Mouse (Mus musculus) MEL (cell line): ENCODE results near the gene Tmem150c. TPM values are rescaled to one million over a fixed set of nuclear protein-coding genes. Genes with fewer than 3 reads are reported as not detected.

Source experiments
- DNase-seq: peaks from one replicate; pipeline ENCODE4 v3.0.0; 2011; ENCODE audit warnings: low read depth, low spot score
- H3K27ac ChIP-seq: 2 replicates; pipeline ENCODE4 v1.5.1; 2012; ENCODE audit warnings: low read depth, mild to moderate bottlenecking, control low read depth, low read length, moderate library complexity; ENCODE audit not compliant: control insufficient read depth
- H3K27me3 ChIP-seq, 2 experiments: fragments of 150-350 bp in 1 of 2; sonication (generic) in 1 of 2; 2 replicates each; pipeline ENCODE4 v1.6.1; 2012; ENCODE audit warnings: low read length in 2 of 2, mild to moderate bottlenecking in 2 of 2, improper control_type of control experiment in 1 of 2, moderate library complexity in 1 of 2; ENCODE audit not compliant: insufficient read depth in 2 of 2, control insufficient read depth in 1 of 2
- H3K36me3 ChIP-seq, 2 experiments: 2 replicates each; pipeline ENCODE4 v1.6.1; 2012 to 2014; ENCODE audit warnings: low read length in 2 of 2, improper control_type of control experiment in 1 of 2, inconsistent platforms in 1 of 2, mild to moderate bottlenecking in 1 of 2; ENCODE audit not compliant: insufficient read depth in 2 of 2, control insufficient read depth in 1 of 2
- H3K4me1 ChIP-seq, 2 experiments: fragments of 150-350 bp in 1 of 2; sonication (generic) in 1 of 2; 2 replicates each; pipeline ENCODE4 v1.6.1; 2012; ENCODE audit warnings: low read length in 2 of 2, improper control_type of control experiment in 1 of 2, mild to moderate bottlenecking in 1 of 2; ENCODE audit not compliant: insufficient read depth in 2 of 2, control insufficient read depth in 1 of 2
- H3K4me3 ChIP-seq, 2 experiments: fragments of 150-350 bp in 1 of 2; sonication (generic) in 1 of 2; 2 replicates each; pipeline ENCODE4 v1.5.1; 2012; ENCODE audit warnings: low read depth in 2 of 2, low read length in 2 of 2, mild to moderate bottlenecking in 2 of 2, moderate library complexity in 2 of 2, control low read depth in 1 of 2, improper control_type of control experiment in 1 of 2; ENCODE audit not compliant: control insufficient read depth in 1 of 2, insufficient read depth in 1 of 2
- H3K79me2 ChIP-seq: 2 replicates; pipeline ENCODE4 v1.6.1; 2012; ENCODE audit warnings: mild to moderate bottlenecking, low read length, moderate library complexity; ENCODE audit not compliant: control insufficient read depth, poor library complexity, insufficient read depth
- H3K9ac ChIP-seq: 2 replicates; pipeline ENCODE4 v1.6.1; 2012; ENCODE audit warnings: low read depth, mild to moderate bottlenecking, control low read depth, low read length, moderate library complexity; ENCODE audit not compliant: control insufficient read depth, poor library complexity, severe bottlenecking
- H3K9me3 ChIP-seq: fragments of 150-350 bp; sonication (generic); replicated peaks from 2 replicates; pipeline ENCODE4 v1.6.1; 2012; ENCODE audit warnings: mild to moderate bottlenecking, low read length, improper control_type of control experiment, moderate library complexity; ENCODE audit not compliant: insufficient read depth
- CTCF ChIP-seq, 3 experiments: IDR thresholded peaks in 2 of 3; conservative IDR thresholded peaks in 1 of 3; 2 replicates each; pipeline ENCODE4 v1.5.1; 2011 to 2012; ENCODE audit warnings: low read length in 3 of 3, low read depth in 2 of 3, mild to moderate bottlenecking in 2 of 3, improper control_type of control experiment in 1 of 3, inconsistent platforms in 1 of 3, mixed read lengths in 1 of 3, moderate library complexity in 1 of 3; ENCODE audit not compliant: control insufficient read depth in 1 of 3, insufficient read depth in 1 of 3, poor library complexity in 1 of 3, severe bottlenecking in 1 of 3
- EP300 ChIP-seq, 2 experiments: IDR thresholded peaks; 2 replicates each; pipeline ENCODE4 v1.6.1; 2011; ENCODE audit warnings: improper control_type of control experiment in 2 of 2, low read length in 2 of 2, low read depth in 1 of 2, mild to moderate bottlenecking in 1 of 2
- GATA1 ChIP-seq: IDR thresholded peaks from 2 replicates; pipeline ENCODE4 v1.6.1; 2011; ENCODE audit warnings: low read depth, low read length, improper control_type of control experiment
- KAT2A ChIP-seq: conservative IDR thresholded peaks from 2 replicates; pipeline ENCODE4 v1.6.1; 2012; ENCODE audit warnings: low read depth, low read length, improper control_type of control experiment, inconsistent platforms
- MAX ChIP-seq: IDR thresholded peaks from 2 replicates; pipeline ENCODE4 v1.6.1; 2011; ENCODE audit warnings: low read length, improper control_type of control experiment
- MAZ ChIP-seq: IDR thresholded peaks from 2 replicates; pipeline ENCODE4 v1.6.1; 2012; ENCODE audit warnings: low read depth, mild to moderate bottlenecking, inconsistent platforms, low read length, improper control_type of control experiment
- MEF2A ChIP-seq: IDR thresholded peaks from 2 replicates; pipeline ENCODE4 v1.6.1; 2014; ENCODE audit warnings: low read depth, mild to moderate bottlenecking, inconsistent platforms, low read length, improper control_type of control experiment; ENCODE audit not compliant: poor library complexity, insufficient replicate concordance, severe bottlenecking; ENCODE audit errors: extremely low read depth
- POLR2A ChIP-seq, 2 experiments: IDR thresholded peaks; 2 replicates each; pipeline ENCODE4 v1.6.1; 2011 to 2012; ENCODE audit warnings: low read length in 2 of 2, mild to moderate bottlenecking in 2 of 2, control low read depth in 1 of 2, improper control_type of control experiment in 1 of 2, low read depth in 1 of 2, moderate library complexity in 1 of 2; ENCODE audit not compliant: control insufficient read depth in 1 of 2, insufficient read depth in 1 of 2, poor library complexity in 1 of 2
- POLR2AphosphoS2 ChIP-seq: IDR thresholded peaks from 2 replicates; pipeline ENCODE4 v1.6.1; 2011; ENCODE audit warnings: low read length, improper control_type of control experiment
- RAD21 ChIP-seq: IDR thresholded peaks from 2 replicates; pipeline ENCODE4 v1.6.1; 2011; ENCODE audit warnings: mild to moderate bottlenecking, low read depth, low read length, improper control_type of control experiment
- RCOR1 ChIP-seq: IDR thresholded peaks from 2 replicates; pipeline ENCODE4 v1.6.1; 2012; ENCODE audit warnings: low read depth, mild to moderate bottlenecking, inconsistent platforms, low read length, improper control_type of control experiment
- TAL1 ChIP-seq: IDR thresholded peaks from 2 replicates; pipeline ENCODE4 v1.6.1; 2012; ENCODE audit warnings: mild to moderate bottlenecking, inconsistent platforms, low read length, moderate library complexity, mixed read lengths
- TBP ChIP-seq: IDR thresholded peaks from 2 replicates; pipeline ENCODE4 v1.8.0; 2011; ENCODE audit warnings: low read depth, low read length, improper control_type of control experiment
- USF2 ChIP-seq, 2 experiments: IDR thresholded peaks; 2 replicates each; pipeline ENCODE4 v1.6.1; 2011 to 2012; ENCODE audit warnings: improper control_type of control experiment in 2 of 2, low read length in 2 of 2, borderline replicate concordance in 1 of 2, inconsistent platforms in 1 of 2, low read depth in 1 of 2, mild to moderate bottlenecking in 1 of 2; ENCODE audit not compliant: insufficient read depth in 1 of 2
- ZKSCAN1 ChIP-seq: IDR thresholded peaks from 2 replicates; pipeline ENCODE4 v1.6.1; 2012; ENCODE audit warnings: low read depth, mild to moderate bottlenecking, inconsistent platforms, low read length, improper control_type of control experiment, moderate library complexity
- ZNF384 ChIP-seq: IDR thresholded peaks from 2 replicates; pipeline ENCODE4 v1.6.1; 2012; ENCODE audit warnings: low read depth, mild to moderate bottlenecking, inconsistent platforms, low read length, improper control_type of control experiment
- polyA plus RNA-seq, 2 experiments: library from polyadenylated mRNA; stranded (reverse) in 1 of 2; unstranded in 1 of 2; fragments of >175 nt in 1 of 2; fragments of >200 nt in 1 of 2; gene quantifications; 2 replicates each; pipeline versions ENCODE4 v1.2.1 to v1.2.4; 2012; ENCODE audit warnings: low replicate concordance in 2 of 2, low read depth in 1 of 2; ENCODE audit not compliant: insufficient read length in 2 of 2, insufficient read depth in 1 of 2, missing spikeins in 1 of 2
- total RNA-seq: library from RNA; depleted of rRNA; stranded (reverse); fragments of 300-350 nt; gene quantifications from 2 replicates; pipeline ENCODE4 v1.2.3, GENCODE M21; 2012

Tmem150c gene
- total and polyA plus RNA-seq, 3 experiments: 0.04 to 0.06 TPM; not detected in 1

DNA sequence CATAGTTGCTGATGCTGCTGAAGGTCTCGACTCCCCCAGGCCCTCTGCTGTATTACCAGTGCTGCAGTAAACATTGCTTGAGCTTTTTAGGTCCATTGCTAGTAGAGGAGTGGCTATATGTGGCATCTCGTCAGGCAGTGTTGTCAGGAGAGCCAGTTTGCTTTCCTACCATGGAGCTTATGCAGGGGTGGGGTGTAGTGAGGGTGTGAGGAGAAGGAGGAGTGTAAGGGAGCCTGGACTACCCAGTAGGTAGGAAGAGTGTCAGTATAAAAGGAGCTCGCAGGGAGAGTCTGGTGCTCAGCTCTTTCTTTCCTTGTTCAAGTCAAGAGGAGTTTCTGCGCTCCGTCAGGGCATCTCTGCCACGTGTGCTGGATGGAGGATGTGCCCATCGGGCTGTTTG lies 106.9 kb downstream of the Tmem150c start:
- no peaks in the 10 kb centered on the region for H3K9me3 ChIP-seq
- no peak overlapping the region for H3K9ac ChIP-seq
- H3K36me3 ChIP-seq: peaks cover 2 to 17% of the 10 kb centered on the region in 2 experiments; a peak in 3 of 4 replicates
- no peak for DNase-seq
- peaks cover 57% of the 10 kb centered on the region for H3K79me2 ChIP-seq
- H3K27me3 ChIP-seq: no peaks in the 10 kb centered on the region
- no peak overlapping the region for H3K4me3 ChIP-seq
- peaks cover 7 to 15% of the 10 kb centered on the region in 2 experiments; a peak in 3 of 4 replicates for H3K4me1 ChIP-seq
- TF ChIP-seq CTCF (IDR thresholded peaks at IDR 0.05 in 2 of 3, conservative IDR thresholded peaks at IDR 0.05 in 1 of 3; ENCODE audit: control insufficient read depth in 1 of 3, insufficient read depth in 1 of 3, low read depth in 2 of 3, low read length in 3 of 3, poor library complexity in 1 of 3, severe bottlenecking in 1 of 3) (no peak), MAX (no peak), TAL1 (no peak), MEF2A (no peak)
- no peak overlapping the region for H3K27ac ChIP-seq

DNA sequence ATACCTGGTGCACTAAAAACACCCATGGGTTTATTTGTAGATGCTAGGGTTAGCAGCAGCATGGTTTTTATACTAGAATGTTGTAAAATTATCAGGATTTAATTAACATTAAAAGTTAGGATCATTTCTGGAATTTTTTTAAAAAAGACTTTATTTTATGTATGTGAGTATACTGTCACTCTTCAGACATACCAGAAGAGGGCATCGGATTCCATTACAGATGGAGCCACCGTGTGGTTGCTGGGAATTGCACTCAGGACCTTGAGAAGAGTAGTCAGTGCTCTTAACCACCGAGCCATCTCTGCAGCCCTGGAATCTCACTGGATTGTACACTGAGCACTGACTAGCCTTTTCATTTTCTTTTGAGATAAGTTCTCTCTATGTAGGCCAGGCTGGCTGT lies 109.7 kb downstream of the Tmem150c start:
- H3K27ac ChIP-seq: no peak overlapping the region
- no peaks in the 10 kb centered on the region for H3K27me3 ChIP-seq
- no peak overlapping the region for H3K4me3 ChIP-seq
- TF ChIP-seq EP300 (IDR thresholded peaks at IDR 0.05; ENCODE audit: low read depth in 1 of 2, low read length in 2 of 2) (no peak), TBP (no peak), ZNF384 (no peak), MAZ (no peak), RAD21 (no peak), RCOR1 (no peak), CTCF (IDR thresholded peaks at IDR 0.05 in 2 of 3, conservative IDR thresholded peaks at IDR 0.05 in 1 of 3; ENCODE audit: control insufficient read depth in 1 of 3, insufficient read depth in 1 of 3, low read depth in 2 of 3, low read length in 3 of 3, poor library complexity in 1 of 3, severe bottlenecking in 1 of 3) (peak in 2 of 3 experiments; percentile 7 to 23; a peak in 2 of 6 replicates)
- no peak for DNase-seq
- no peak overlapping the region for H3K9ac ChIP-seq
- H3K9me3 ChIP-seq: no peaks in the 10 kb centered on the region
- peaks cover 72% of the 10 kb centered on the region for H3K79me2 ChIP-seq
- H3K36me3 ChIP-seq: peaks cover 2 to 7% of the 10 kb centered on the region in 2 experiments; a peak in 3 of 4 replicates
- H3K4me1 ChIP-seq: peaks cover 2 to 7% of the 10 kb centered on the region in 2 experiments; a peak in 2 of 4 replicates

DNA sequence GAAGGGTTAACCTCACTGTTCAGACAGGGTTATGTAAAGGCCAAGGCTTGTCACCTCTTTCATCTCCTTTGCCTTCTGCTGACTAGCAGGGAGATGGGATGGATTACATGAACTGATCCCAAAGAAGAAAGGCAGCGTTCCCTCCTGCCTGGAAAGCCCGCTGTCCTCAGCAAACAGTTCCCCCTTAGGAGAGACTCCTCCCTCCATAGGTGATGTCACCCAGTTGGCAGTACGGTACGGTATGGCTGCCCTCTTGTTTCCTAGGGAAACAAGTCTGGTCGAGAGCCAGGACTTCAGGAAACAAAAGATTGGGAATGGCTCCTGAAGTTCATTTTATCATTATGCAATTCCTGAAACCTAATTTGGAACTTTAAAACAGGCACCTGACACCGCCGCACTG lies 111.7 kb downstream of the Tmem150c start:
- no peak for TF ChIP-seq KAT2A
- TF ChIP-seq ZNF384: no peak
- TF ChIP-seq EP300 (IDR thresholded peaks at IDR 0.05; ENCODE audit: low read depth in 1 of 2, low read length in 2 of 2): no peak
- no peak for TF ChIP-seq ZKSCAN1
- no peak for TF ChIP-seq USF2 (IDR thresholded peaks at IDR 0.05; ENCODE audit: borderline replicate concordance in 1 of 2, insufficient read depth in 1 of 2, low read depth in 1 of 2, low read length in 2 of 2)
- TF ChIP-seq POLR2AphosphoS2: no peak
- no peak for TF ChIP-seq POLR2A (IDR thresholded peaks at IDR 0.05; ENCODE audit: control insufficient read depth in 1 of 2, insufficient read depth in 1 of 2, low read depth in 1 of 2, low read length in 2 of 2, poor library complexity in 1 of 2)
- TF ChIP-seq GATA1: no peak
- DNase-seq: no peak
- peaks cover 84% of the 10 kb centered on the region for H3K79me2 ChIP-seq
- H3K4me3 ChIP-seq: no peak overlapping the region
- H3K27me3 ChIP-seq: no peaks in the 10 kb centered on the region
- H3K27ac ChIP-seq: no peak overlapping the region
- H3K9me3 ChIP-seq: no peaks in the 10 kb centered on the region
- no peak overlapping the region for H3K9ac ChIP-seq
- peaks cover 2 to 4% of the 10 kb centered on the region in 2 experiments for H3K4me1 ChIP-seq
- peaks cover 2 to 9% of the 10 kb centered on the region in 2 experiments; a peak in 3 of 4 replicates for H3K36me3 ChIP-seq
